Mouse (Mus musculus): Measurements from ENCODE around the gene Tiam2. TPM values are rescaled to one million over a fixed set of nuclear protein-coding genes. Genes with fewer than 3 reads are reported as not detected.
A peak's percentile ranks its signal among the peaks of the same experiment; 100 is the strongest.

The Tiam2 gene
- total RNA-seq, 2 experiments from 2014 or later = 80.1 to 82.9 TPM

DNA sequence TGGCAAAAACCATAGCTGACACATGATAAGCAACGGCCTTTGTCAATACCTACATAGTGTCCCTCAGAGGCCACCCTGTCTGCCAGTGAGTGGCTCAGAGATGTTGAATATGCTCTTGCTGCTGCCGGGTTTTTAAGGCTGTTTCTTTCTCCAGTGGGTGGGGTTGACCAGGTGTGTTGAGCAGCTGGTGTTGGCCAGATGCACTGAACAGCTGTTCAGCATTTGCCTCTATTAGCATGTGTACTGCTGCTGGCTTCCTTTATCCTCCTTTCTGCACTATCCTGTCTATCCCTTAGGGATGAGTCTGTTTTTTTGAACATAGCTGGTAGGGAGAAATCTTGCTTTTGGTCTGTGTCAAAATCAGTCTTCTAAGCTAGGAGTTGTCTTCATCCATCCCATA lies 83.9 kb downstream of the Tiam2 start:
- intact Hi-C loops (cut with DNase I) = no loop called here
- TF ChIP-seq CTCF (IDR thresholded peaks at IDR 0.05) = no peak
- Histone ChIP-seq H3K27ac (no peak overlapping the region), H3K4me3 (no peak overlapping the region)
- no peak for DNase-seq (ENCODE audit: extremely low spot score in 1 of 2, low spot score in 2 of 2)

DNA sequence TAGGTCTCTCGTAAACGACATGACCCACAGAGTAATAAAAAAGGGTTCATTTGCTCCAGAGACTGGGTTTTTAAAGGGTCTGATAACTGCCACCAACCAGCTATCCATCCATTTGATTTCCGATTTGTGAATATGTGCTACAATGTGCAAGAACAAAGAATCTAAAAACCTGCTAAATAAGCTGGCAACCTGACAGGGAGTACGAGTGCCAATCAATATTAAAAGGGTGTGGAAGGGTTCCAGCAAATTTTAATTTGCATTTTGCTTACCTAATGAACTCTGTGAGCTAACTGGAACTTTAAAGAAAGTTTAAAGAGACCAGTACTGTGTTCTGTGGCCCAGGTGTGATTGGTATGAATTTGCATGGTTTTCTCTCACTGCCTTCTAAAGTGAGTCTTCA lies 86.4 kb downstream of the Tiam2 start:
- no peak for DNase-seq (ENCODE audit: extremely low spot score in 1 of 2, low spot score in 2 of 2)
- intact Hi-C loops (cut with DNase I) = no loop called here
- TF ChIP-seq CTCF (IDR thresholded peaks at IDR 0.05) = no peak
- H3K27ac ChIP-seq = no peak overlapping the region
- no peak overlapping the region for H3K4me3 ChIP-seq

DNA sequence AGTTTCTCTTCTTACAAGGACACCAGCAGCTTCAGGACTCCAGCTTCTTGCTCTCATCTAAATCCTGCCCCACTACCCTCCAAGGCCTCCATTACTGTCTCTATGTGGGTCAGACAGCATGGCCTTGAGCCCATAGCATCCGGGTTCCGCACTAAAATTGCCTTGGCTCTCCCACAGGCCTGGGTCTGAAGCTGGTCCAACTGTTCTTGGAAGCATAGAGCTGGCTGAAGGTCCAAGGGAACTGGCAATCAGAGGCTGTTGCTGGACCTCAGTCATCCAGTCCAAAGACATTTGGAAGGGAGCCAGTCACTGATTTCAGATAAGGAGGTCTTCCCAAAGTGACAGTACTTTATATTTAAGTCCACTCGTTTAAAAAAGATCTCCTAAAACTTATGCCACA lies 89.2 kb downstream of the Tiam2 start:
- no peak for TF ChIP-seq CTCF (IDR thresholded peaks at IDR 0.05)
- Histone ChIP-seq H3K27ac (no peak overlapping the region), H3K4me3 (no peak overlapping the region)
- DNase-seq (ENCODE audit: extremely low spot score in 1 of 2, low spot score in 2 of 2) = no peak
- intact Hi-C loops (cut with DNase I) = no loop called here

DNA sequence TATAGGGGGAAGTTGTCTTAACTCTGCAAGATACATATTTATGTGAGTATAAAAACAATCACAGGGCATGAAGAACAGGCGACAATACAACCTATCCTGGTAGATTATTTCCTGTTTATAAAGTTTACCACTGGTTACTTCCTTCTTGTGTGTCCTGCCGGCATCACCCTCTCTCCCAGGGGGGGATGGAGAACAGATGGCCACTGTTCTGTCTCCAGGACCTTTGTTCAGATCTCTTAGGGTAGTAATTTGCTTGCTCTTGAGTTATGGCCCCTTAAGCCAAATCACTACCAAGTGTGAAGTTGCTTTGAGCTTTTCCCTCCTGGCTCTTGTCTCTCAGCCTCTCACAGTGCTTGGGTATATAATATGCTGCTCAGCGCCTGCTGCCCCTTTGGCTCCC lies 90.0 kb downstream of the Tiam2 start:
- TF ChIP-seq CTCF (IDR thresholded peaks at IDR 0.05) = no peak
- Histone ChIP-seq H3K27ac (no peak overlapping the region), H3K4me3 (no peak overlapping the region)
- intact Hi-C loops (cut with DNase I) = no loop called here
- DNase-seq (ENCODE audit: extremely low spot score in 1 of 2, low spot score in 2 of 2) = no peak

DNA sequence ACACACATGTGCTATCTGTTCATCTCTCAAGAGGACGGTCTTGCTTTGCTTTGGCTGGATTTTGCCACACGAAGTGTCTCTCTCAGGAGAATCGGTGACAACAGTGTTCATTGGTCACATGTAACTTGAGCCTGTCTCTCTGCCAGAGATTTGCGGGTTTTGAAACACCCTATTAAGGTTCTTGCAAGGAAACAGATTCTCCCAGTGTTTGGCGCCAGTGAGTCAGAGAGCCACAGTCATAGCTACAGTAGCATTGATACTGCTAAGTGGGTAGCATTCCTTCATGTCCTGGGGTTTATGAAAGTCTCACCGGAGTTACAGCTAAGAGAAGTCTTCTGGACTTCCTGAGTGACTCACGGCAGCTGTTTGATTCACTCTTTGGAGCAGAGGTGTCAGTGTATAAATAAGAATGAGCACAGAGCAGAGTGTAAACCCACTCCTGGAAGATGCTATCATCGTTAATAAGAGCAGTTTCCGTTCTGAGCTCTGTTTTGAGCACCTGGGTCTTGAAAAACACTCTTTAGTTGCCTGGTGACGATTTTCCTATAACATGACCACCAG lies 93.1 kb downstream of the Tiam2 start:
- no peak for TF ChIP-seq CTCF (IDR thresholded peaks at IDR 0.05)
- H3K27ac ChIP-seq = no peak overlapping the region
- peak; percentile 24 to 25 for DNase-seq (ENCODE audit: extremely low spot score in 1 of 2, low spot score in 2 of 2)
- no peak overlapping the region for H3K4me3 ChIP-seq
- intact Hi-C loops (cut with DNase I) = no loop called here

DNA sequence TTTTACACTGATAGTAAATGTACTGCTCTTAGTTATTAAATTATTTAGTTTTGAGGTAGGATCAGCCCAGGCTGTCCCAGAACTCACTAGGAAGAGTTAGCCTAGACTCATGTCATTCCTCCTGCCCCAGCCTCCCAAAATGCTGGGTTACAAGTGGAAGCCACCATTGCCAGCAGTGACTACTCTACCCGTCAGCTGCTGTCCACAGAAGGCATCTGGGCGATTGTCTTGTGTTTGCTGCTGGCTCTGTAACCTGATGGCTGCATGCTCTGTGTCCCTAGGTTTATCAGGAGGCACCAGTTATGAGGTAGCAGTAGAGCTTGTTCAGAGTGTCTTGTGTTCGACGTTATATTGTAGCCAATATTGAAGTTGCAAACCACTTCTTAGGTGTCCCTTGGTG lies 93.8 kb downstream of the Tiam2 start:
- no peak for TF ChIP-seq CTCF (IDR thresholded peaks at IDR 0.05)
- no peak for DNase-seq (ENCODE audit: extremely low spot score in 1 of 2, low spot score in 2 of 2)

DNA sequence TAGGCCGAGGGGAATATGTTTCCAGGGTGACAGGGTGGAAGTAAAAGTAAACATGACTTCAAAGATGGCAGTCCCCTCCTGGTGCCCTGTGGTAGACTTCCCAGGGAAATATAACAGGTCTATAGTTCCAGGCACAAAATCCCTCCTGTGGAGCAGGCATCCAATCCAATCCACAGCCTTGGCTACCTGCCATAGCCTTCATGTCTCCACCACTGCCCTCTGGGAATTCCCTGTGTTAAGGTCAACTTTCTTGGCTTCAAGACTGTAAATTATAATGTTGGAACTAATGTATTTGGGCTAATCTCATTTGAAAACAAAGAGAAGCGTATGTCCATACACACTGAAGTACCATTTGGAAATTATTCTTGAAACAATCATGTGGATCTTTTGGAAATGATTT lies 97.0 kb downstream of the Tiam2 start:
- DNase-seq (ENCODE audit: extremely low spot score in 1 of 2, low spot score in 2 of 2) = no peak
- TF ChIP-seq CTCF (IDR thresholded peaks at IDR 0.05) = no peak
- Histone ChIP-seq H3K27ac (no peak overlapping the region), H3K4me3 (no peak overlapping the region)
- intact Hi-C loops (cut with DNase I) = no loop called here

More for the DNA sequence above, 93.8 kb downstream of the Tiam2 start:
- H3K27ac ChIP-seq = no peak overlapping the region
- intact Hi-C loops (cut with DNase I) = no loop called here
- H3K4me3 ChIP-seq = no peak overlapping the region

DNA sequence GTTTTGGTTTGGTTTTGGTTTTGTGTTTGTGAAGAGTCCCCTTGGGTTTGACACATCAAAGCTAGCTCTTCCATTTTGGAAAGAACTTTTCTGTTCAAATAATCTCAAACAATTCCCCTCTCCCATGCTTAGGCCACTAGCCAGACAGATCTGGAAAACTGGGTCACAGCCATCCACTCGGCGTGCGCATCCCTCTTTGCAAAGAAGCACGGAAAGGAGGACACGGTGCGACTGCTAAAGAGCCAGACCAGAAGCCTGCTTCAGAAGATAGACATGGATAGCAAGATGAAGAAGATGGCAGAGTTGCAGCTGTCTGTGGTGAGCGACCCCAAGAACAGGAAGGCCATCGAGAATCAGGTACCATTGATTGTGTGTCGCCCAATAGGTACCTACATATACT lies 102.3 kb downstream of the Tiam2 start:
- H3K4me3 ChIP-seq = no peak overlapping the region
- 0 out of 2 replicates have a peak overlapping the region, but pooled peaks have one; percentile 19 for H3K27ac ChIP-seq
- intact Hi-C loops (cut with DNase I) = no loop called here
- TF ChIP-seq CTCF (IDR thresholded peaks at IDR 0.05) = no peak
- no peak for DNase-seq (ENCODE audit: extremely low spot score in 1 of 2, low spot score in 2 of 2)

DNA sequence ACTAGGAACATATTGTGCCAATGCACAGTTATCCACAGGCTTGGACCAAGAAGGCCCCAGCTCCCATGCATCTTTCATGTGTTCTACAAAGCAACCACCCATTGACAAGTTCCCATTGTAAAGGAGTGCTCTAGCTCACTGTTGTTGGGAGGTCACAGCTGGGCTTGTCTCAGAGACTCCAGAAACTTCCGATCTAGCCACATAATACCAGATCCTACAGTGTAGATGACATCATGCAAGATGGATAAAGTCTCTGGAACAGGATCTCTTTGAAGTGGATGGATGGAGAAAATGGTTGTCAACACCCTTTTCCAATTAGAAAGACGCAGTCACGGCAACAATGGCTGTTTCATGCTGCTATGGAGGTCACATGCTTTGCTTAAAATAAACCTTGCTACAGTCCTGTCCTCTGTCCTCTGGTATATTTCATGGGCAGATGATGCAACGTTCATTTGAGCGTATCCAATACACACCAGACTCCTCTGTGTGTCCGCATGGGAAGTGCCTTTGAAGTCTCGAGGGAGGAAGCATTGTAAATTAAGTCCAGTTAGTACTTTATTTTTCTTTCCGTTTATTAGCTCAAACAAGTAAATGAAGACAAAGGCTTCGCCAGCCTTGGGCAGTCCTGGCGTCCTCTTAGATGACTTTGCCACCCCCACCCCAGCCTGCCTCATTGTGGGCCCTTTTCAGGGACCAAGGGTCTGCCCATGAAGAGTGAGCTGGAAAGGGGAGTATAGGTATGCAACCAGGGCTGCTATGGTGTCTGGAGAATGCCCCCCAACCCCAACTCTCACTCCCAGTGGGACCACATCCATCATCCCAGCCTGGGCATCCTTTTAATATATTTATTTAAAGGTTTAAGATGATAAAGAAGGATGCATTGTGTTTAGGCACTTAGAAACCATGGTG lies 106.5 kb downstream of the Tiam2 start:
- Histone ChIP-seq H3K27ac (no peak overlapping the region), H3K4me3 (no peak overlapping the region)
- intact Hi-C loops (cut with DNase I) = no loop called here
- TF ChIP-seq CTCF (IDR thresholded peaks at IDR 0.05) = no peak
- DNase-seq (ENCODE audit: extremely low spot score in 1 of 2, low spot score in 2 of 2) = no peak

DNA sequence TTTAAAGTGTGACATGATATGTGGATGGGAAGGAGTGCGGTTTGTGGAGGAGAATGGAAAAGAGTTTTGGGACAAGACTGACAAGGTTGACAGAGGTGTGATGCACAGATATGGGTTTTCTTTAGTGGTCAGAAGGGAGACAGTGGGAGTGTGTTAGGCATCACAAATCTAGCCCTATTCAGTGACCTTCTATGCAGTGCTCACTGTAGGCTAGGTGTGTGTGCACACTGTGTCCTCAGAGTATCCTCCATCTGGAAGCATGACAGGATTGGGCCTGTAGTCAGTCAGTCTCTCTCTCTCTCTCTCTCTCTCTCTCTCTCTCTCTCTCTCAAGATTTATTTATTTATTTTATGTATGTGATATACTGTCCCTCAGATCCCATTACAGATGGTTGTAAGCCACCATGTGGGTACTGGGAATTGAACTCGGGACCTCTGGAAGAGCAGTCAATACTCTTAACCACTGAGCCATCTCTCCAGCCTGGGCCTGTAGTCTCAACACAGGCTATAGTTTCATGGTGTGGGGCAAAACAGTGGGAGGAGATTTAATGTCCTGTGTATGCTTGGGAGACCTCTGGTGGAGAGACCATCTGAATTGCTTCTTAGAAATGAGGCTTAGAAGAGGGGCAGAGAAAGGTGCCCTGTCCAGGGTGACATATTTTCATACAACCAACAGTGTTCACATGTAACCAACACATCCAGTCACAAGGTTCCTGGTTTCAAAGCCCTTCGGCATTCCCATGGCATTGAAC lies 107.3 kb downstream of the Tiam2 start:
- no peak overlapping the region for H3K27ac ChIP-seq
- no peak overlapping the region for H3K4me3 ChIP-seq
- TF ChIP-seq CTCF (IDR thresholded peaks at IDR 0.05) = no peak; the same call in 1 of the 2 replicates
- intact Hi-C loops (cut with DNase I) = no loop called here
- DNase-seq (ENCODE audit: extremely low spot score in 1 of 2, low spot score in 2 of 2) = no peak

DNA sequence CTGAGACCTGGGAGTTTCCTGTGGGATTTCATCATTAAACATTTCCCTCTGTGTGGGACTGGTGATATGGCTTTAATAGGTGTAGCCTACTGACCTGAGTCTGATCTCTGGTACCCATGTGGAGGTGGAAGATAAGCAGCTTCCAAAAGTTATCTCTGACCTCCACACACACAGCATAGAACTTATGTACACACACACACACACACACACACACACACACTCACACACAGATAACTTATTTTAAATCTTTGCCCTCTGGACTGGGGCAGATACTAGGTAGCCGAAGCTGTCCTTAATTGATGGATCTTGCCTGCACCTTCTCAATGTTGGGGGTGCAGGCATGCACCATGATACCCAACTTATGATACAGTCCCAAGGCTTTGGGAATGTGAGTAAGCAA lies 108.9 kb downstream of the Tiam2 start:
- TF ChIP-seq CTCF (IDR thresholded peaks at IDR 0.05) = no peak
- H3K27ac ChIP-seq = no peak overlapping the region
- intact Hi-C loops (cut with DNase I) = no loop called here
- DNase-seq (ENCODE audit: extremely low spot score in 1 of 2, low spot score in 2 of 2) = no peak
- H3K4me3 ChIP-seq = no peak overlapping the region

DNA sequence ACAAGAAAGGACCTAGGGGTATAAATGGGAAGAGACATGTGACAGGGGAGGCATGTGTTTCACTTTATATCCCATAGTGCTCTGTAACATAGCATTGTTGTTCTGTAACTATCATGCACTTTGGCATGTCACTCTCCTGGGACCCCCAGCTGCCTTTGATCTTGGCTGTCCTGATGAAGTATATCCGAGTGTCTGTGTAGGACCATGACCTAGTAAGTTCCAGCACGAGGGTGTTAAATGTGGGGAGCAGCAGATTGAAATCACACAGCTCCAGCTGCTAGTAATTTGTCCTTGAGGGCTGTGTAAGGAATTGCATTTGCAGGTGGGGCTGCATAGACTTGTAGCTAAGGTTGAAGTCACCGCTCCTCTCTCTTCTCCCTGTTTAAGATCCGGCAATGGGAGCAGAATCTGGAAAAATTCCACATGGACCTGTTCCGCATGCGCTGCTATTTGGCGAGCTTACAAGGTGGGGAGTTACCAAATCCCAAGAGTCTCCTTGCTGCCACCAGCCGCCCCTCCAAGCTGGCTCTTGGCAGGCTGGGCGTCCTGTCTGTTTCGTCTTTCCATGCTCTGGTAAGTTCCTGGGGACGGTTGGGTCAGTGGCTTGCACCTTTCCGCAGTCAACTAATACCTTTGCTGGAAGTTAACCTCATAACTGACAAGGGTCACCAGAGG lies 110.6 kb downstream of the Tiam2 start:
- intact Hi-C loops (cut with DNase I) = no loop called here
- no peak for TF ChIP-seq CTCF (IDR thresholded peaks at IDR 0.05)
- no peak overlapping the region for H3K27ac ChIP-seq
- no peak for DNase-seq (ENCODE audit: extremely low spot score in 1 of 2, low spot score in 2 of 2)
- H3K4me3 ChIP-seq = no peak overlapping the region

Measured in left cerebral cortex, adult 2 months (tissue).